Mouse (Mus musculus) adrenal gland, adult 18-20 months (tissue): Measurements from ENCODE around the gene Lhfpl2. TPM values are rescaled to one million over a fixed set of nuclear protein-coding genes. Genes with fewer than 3 reads are reported as not detected.

Source experiments
- DNase-seq, 2 experiments: peaks; one replicate each; pipeline ENCODE4 v3.0.0; 2021 to 2022; ENCODE audit warnings: low spot score in 2 of 2
- total RNA-seq, 2 experiments: library from RNA; stranded (reverse); gene quantifications; 1 replicate in 1 of 2; 2 replicates in 1 of 2; pipeline ENCODE4 v1.2.3; 2021

Lhfpl2 gene
- total RNA-seq, 2 experiments from 2014 or later: 22.4 to 31.0 TPM

GRCm38 (mm10) chr13:94135180-94135579 is 77.6 kb downstream of the Lhfpl2 start:
- no peak for DNase-seq

GRCm38 (mm10) chr13:94139713-94140445 is 82.3 kb downstream of the Lhfpl2 start:
- no peak for DNase-seq

- no peak for DNase-seq
Observed at GRCm38 (mm10) chr13:94140446-94140845, 82.8 kb downstream of the Lhfpl2 start.

GRCm38 (mm10) chr13:94143063-94143652 is 85.6 kb downstream of the Lhfpl2 start:
- DNase-seq: peak in 1 of 2 experiments; percentile 36

- DNase-seq: no peak
Observed at GRCm38 (mm10) chr13:94144451-94144850, 86.9 kb downstream of the Lhfpl2 start.

GRCm38 (mm10) chr13:94147257-94147656 is 89.7 kb downstream of the Lhfpl2 start:
- no peak for DNase-seq

- no peak for DNase-seq
Observed at GRCm38 (mm10) chr13:94149006-94149405, 91.4 kb downstream of the Lhfpl2 start.

GRCm38 (mm10) chr13:94149781-94150180 is 92.2 kb downstream of the Lhfpl2 start:
- no peak for DNase-seq

GRCm38 (mm10) chr13:94151308-94151707 is 93.7 kb downstream of the Lhfpl2 start:
- DNase-seq: no peak

- DNase-seq: no peak
Observed at GRCm38 (mm10) chr13:94152836-94153235, 95.2 kb downstream of the Lhfpl2 start.

GRCm38 (mm10) chr13:94153658-94154057 is 96.1 kb downstream of the Lhfpl2 start:
- no peak for DNase-seq

- no peak for DNase-seq
Observed at GRCm38 (mm10) chr13:94154512-94155296, 97.1 kb downstream of the Lhfpl2 start.

GRCm38 (mm10) chr13:94155657-94156429 is 98.2 kb downstream of the Lhfpl2 start:
- DNase-seq: no peak

GRCm38 (mm10) chr13:94158864-94159477 is 101.4 kb downstream of the Lhfpl2 start:
- no peak for DNase-seq

GRCm38 (mm10) chr13:94159478-94160220 is 102.1 kb downstream of the Lhfpl2 start:
- no peak for DNase-seq

- DNase-seq: no peak
Observed at GRCm38 (mm10) chr13:94164501-94164900, 106.9 kb downstream of the Lhfpl2 start.

GRCm38 (mm10) chr13:94168319-94168718 is 110.7 kb downstream of the Lhfpl2 start:
- DNase-seq: no peak

- no peak for DNase-seq
Observed at GRCm38 (mm10) chr13:94169325-94169916, 111.8 kb downstream of the Lhfpl2 start.

GRCm38 (mm10) chr13:94171612-94172011 is 114.0 kb downstream of the Lhfpl2 start:
- DNase-seq: no peak
